Mouse (Mus musculus): ENCODE data around the gene Gmps. TPM values are rescaled to one million over a fixed set of nuclear protein-coding genes. Genes with fewer than 3 reads are reported as not detected.

Gene Gmps
- polyA plus RNA-seq (2016; fragmentation: Nextera tagmentation; extraction: Ambion mirVana): 83.0 and 86.4 TPM in 2 replicates

DNA sequence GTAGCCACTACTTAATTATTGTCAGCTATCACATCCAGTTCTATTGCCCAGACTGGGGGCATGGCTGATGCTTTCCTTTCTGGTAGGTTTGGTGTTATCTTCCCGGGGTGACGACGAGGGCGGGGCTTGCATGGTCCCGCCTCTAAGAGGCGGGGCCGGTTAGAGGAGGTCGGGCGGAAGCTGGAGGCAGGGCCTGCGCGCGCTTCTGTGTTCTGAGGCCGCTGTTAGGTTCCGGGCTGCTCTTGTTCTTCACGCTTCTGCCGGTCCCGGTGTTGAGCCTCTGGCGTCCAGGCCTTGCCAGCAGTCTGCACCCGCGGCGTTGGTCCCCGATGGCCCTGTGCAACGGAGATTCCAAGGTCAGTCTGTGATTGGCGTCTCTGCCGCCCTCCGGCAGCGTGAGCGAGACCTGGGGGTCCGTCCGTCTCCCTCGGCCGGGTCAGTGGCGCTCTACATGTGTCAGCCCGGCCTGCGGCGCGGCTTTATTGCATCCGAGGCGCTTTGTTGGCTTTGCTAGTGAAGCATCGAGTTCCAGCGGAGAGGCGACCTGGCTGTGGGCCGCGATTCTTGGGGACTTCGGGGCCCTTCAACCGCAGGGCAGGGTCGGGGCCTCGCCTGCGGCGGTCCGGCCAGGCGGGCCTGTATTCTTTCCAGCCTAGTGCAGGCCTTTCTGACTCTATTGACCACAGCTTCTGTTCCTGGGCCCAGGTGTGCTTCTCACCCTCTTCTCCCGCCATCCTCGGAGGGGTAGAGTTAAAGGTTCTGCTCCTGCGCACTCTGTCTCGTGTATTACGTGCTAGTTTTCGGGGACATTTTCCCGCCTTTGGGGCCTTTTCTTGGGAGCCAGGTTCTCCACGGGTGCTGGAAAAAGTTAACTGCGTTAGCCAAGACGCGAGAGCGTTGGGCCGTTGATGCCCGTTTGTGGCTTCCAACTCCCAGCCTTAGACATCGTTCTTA, at the start of gene Gmps:
Gmps (plus strand) TSS at position 152 of the 954 bp plus-strand sequence.
- H3K4me3 ChIP-seq: peak within 1 kb of the TSS; percentile 73

DNA sequence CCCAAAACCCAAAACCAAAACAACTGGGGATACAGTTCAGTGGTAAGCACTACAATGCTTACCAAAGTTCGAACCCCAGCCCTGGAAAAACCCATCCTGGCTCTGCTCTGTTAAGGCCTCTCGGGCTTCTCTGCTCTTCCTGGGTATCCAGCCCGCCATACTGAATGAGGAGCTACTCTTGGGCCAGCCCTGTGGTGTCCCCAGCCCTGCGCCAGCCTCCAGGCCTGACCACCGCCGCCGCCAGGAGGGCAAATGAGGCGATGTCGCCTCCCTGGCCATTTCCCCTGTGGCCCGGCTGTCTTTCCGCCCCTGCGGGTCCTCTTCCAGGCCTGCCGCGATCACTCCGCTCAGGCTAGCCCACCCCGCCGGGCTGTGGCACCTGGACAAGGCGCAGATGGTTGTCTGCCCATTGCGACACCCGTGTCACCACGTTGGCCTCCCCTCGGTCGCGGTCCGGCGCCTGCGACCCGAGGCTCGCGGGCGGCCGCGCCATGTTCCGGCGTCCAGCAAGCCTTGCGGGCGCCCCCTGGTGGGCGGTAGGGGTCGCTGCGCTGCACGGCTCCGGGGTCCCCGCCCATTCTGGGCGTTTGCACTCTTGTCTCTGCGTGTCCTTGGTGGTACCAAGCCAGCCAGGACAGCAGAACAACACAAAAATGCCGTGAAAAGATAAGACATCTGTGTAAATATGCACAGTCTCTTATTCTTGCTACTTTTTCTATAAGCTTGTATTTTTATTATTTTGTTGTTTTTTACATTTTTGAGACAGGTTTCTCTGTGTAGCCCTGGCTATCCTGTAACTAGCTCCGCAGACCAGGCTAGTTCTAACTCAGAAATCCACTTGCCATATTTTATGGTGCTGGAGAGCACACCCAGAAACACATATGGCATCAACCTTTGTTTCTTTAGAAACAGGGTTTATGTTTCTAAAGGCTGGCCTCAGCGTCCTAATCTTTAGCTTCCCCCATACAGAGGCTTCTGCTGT, 46.7 kb upstream of the Gmps start, which contains the start of gene E130311K13Rik:
E130311K13Rik (minus strand) TSS at position 595 of the 982 bp plus-strand sequence.
- 5% methylated on average over 48 of the region's 48 CpGs for WGBS
- no peaks in the 10 kb centered on the region for H3K36me3 ChIP-seq (replicated peaks)
- H3K9me3 ChIP-seq: no peaks in the 10 kb centered on the region
- H3K27ac ChIP-seq: peak within 1 kb of the TSS; percentile 95
- no peaks in the 10 kb centered on the region for H3K27me3 ChIP-seq (ENCODE audit: poor library complexity, severe bottlenecking)
- peak; percentile 86 for DNase-seq (ENCODE audit: extremely low spot score, low spot score)
- peak within 1 kb of the TSS; percentile 61 for H3K4me3 ChIP-seq
- peaks cover 10% of the 10 kb centered on the region for H3K4me1 ChIP-seq

More for the DNA sequence above, at the start of gene Gmps:
- Histone ChIP-seq H3K4me1 (peaks cover 22% of the 10 kb centered on the region), H3K36me3 (replicated peaks) (peaks cover 28% of the 10 kb centered on the region), H3K9me3 (no peaks in the 10 kb centered on the region), H3K27ac (peak within 1 kb of the TSS; percentile 96), H3K27me3 (ENCODE audit: poor library complexity, severe bottlenecking) (no peaks in the 10 kb centered on the region)
- under 1% methylated on average over 67 of the region's 67 CpGs for WGBS
- peak; percentile 91 for DNase-seq (ENCODE audit: extremely low spot score, low spot score)

DNA sequence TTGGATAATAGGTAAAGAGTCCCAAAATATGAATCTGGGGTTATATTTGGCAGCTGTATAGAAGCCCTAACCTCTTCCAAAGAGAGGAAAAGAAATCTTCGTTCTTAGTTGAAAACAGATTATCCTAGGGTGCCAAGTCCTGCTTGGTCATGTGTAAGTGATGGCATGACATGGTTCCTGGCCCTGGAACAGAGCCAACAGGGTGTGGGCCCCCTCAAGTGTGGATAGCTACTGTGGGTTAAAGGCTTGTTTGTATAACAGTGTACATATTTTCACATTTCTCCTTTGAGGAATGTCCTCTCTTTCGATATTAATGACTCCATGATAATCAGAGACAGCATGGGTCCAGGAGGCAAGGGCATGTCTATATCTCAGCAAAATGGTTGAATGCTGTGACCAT, 37.0 kb upstream of the Gmps start:
- WGBS: 86% methylated on average over 2 of the region's 2 CpGs
- DNase-seq (ENCODE audit: extremely low spot score, low spot score): no peak
- Histone ChIP-seq H3K27ac (no peak overlapping the region), H3K9me3 (no peaks in the 10 kb centered on the region), H3K4me3 (no peak overlapping the region), H3K4me1 (no peaks in the 10 kb centered on the region), H3K36me3 (replicated peaks) (no peaks in the 10 kb centered on the region; the same call in 1 of the 2 replicates), H3K27me3 (ENCODE audit: poor library complexity, severe bottlenecking) (no peaks in the 10 kb centered on the region)

DNA sequence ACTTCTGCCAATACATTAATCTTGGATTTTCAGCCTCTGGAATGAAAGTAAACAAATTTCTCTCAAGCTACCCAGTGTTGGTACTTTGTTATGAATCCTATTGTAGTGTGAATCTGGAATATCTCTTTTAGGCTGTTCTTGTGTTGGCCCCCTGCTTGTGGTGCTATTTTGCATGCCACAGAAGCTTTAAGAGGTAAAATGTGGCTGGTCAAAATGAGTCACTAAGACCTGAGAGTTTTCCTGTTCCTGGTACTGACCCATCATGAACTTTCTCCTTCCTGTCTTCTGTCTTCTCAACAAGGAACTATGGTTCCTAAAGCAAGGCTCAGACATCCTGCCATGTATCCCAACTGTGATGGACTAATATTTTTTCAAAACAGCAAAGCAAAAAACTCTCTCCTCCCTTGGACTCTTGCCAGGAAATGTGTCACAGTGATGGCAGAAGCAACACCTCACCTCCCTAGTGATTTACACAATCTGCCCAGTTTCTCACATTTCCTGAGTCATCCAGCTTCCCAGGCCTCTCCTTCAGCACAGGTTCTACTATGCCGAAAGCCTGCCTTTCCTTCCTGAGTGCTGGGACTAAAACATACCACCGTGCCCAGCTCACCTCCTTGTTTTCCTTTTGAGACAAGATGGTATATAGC, 34.6 kb upstream of the Gmps start:
- H3K4me3 ChIP-seq: no peak overlapping the region
- H3K36me3 ChIP-seq (replicated peaks): peaks cover 7% of the 10 kb centered on the region
- WGBS: 89% methylated on average over 2 of the region's 2 CpGs
- H3K4me1 ChIP-seq: no peaks in the 10 kb centered on the region
- no peak overlapping the region for H3K27ac ChIP-seq
- H3K9me3 ChIP-seq: no peaks in the 10 kb centered on the region
- DNase-seq (ENCODE audit: extremely low spot score, low spot score): no peak
- H3K27me3 ChIP-seq (ENCODE audit: poor library complexity, severe bottlenecking): no peaks in the 10 kb centered on the region

DNA sequence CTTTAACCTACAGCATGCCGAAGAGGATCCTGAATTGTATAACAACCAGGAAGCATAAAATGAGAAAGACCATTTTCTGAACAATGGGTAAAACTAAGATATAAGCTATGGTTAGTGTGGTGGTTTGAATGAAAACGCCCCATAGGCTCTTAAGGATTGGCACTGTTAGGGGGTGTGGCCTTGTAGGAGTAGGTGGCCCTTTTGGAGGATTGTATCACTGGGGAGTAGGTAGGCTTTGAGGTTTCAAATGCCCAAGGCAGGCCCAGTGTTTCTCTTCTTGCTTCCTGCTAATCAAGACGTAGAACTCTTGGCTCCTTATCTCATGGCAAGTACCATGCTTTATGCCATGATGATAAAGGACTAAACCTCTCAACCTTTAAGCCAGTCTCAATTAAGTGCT, 26.1 kb upstream of the Gmps start:
- Histone ChIP-seq H3K27me3 (ENCODE audit: poor library complexity, severe bottlenecking) (no peaks in the 10 kb centered on the region), H3K36me3 (replicated peaks) (peaks cover 7% of the 10 kb centered on the region), H3K4me1 (no peaks in the 10 kb centered on the region), H3K27ac (no peak overlapping the region), H3K9me3 (no peaks in the 10 kb centered on the region), H3K4me3 (no peak overlapping the region)
- 87% methylated on average over 3 of the region's 3 CpGs for WGBS
- no peak for DNase-seq (ENCODE audit: extremely low spot score, low spot score)

DNA sequence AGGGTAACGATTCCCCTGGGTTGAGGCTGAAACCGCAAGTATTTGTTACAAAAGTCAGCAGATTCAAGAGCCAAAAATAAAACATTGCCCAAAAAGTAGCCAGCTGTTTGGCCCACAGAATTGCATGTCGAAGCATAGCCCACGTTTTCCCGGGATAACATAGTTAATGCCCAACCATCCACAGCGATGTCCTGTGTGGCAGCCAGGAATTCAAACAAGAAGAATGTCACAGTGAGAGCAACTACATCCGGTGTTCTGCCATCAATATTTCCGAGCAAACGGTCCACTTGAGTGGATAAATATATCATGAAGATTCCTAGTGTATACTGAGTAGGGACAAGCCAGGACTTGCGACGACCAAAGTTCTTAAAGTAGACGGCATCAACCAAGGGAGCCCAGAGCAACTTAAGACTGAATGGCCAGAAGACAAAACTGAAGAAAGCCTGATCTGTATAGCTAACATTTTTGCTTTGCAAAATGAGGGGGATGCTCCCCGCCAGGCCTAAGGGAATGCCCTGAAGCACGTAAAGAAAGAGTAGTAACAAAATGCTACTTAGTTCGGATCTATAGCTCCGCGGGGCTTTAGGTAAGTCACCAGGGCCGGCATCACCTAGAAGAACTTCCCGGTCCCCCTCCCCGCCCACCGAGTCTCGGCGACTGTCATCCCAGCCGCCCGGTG, 12.3 kb upstream of the Gmps start:
- Histone ChIP-seq H3K4me1 (peaks cover 34% of the 10 kb centered on the region), H3K9me3 (no peaks in the 10 kb centered on the region), H3K36me3 (replicated peaks) (no peaks in the 10 kb centered on the region), H3K27me3 (ENCODE audit: poor library complexity, severe bottlenecking) (peaks cover 13% of the 10 kb centered on the region), H3K27ac (peak overlapping the region; percentile 88), H3K4me3 (peak overlapping the region; percentile 94)
- no peak for DNase-seq (ENCODE audit: extremely low spot score, low spot score)
- 12% methylated on average over 25 of the region's 25 CpGs for WGBS

DNA sequence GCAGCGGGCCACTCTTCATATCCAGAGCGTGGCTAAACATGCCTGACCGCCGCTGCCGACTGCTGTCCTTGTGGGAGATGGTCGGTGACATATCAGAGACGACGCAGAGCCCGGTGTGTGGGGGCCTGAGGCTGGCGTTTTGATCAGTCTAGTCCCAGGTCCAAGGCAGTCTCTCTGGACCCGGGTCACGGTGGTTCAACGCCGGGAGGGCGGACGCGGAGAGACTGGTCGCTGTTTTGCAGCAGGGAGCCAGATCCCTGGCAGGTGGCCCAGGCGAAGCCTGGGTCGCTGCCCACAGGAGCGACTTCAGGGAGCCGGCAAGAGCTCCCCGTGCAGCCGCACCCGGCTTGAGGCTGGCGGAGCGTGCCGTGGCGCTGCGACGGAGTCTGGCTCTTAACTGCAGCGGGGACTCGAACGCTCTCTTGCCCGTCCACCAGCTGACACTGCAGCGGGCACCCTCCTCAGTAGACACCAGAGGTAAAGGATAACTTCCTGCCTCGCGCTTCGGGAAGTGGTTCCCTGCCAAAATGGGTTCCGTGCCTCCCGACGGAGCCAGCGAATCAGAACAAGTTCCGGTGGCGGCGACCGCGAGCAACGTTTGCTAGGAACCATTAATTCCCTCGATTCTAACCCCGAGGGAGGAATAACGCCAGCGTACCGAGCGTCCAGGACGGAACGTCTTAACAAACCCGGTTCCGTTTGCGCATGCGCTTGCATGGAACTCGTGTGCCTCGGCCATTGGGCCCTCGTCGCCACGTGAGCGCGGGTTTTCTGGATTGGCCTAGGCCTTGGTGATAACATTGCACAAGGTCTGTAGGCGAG, 11.6 kb upstream of the Gmps start, which contains the start of gene Slc33a1:
Slc33a1 (minus strand) TSS at position 669 of the 822 bp plus-strand sequence.
- WGBS: under 1% methylated on average over 69 of the region's 69 CpGs
- peak within 1 kb of the TSS; percentile 88 for H3K27ac ChIP-seq

DNA sequence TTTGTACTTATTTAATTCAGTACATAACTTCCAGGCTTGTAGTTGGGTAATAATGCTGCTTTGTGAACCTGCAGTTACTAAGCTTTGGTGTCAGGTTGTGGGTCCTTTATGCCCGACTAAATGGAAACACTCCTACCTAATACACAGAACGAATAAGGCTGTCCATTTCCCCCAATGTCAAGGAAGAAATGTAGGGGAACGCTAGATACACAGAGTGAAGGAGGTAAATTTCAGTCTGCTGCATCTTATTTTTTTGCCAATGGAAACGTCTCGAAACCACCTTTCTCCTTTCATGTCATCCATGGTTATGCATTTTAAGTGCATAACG, 11.0 kb upstream of the Gmps start:
- WGBS: 77% methylated on average over 6 of the region's 6 CpGs
- DNase-seq (ENCODE audit: extremely low spot score, low spot score): no peak
- peak overlapping the region; percentile 94 for H3K4me3 ChIP-seq
- peaks cover 34% of the 10 kb centered on the region for H3K4me1 ChIP-seq
- H3K9me3 ChIP-seq: no peaks in the 10 kb centered on the region
- no peaks in the 10 kb centered on the region for H3K36me3 ChIP-seq (replicated peaks)
- H3K27ac ChIP-seq: peak overlapping the region; percentile 88
- H3K27me3 ChIP-seq (ENCODE audit: poor library complexity, severe bottlenecking): peaks cover 13% of the 10 kb centered on the region

More for the DNA sequence above, 11.6 kb upstream of the Gmps start, which contains the start of gene Slc33a1:
- Histone ChIP-seq H3K4me3 (peak within 1 kb of the TSS; percentile 94), H3K4me1 (peaks cover 34% of the 10 kb centered on the region), H3K9me3 (no peaks in the 10 kb centered on the region), H3K36me3 (replicated peaks) (no peaks in the 10 kb centered on the region), H3K27me3 (ENCODE audit: poor library complexity, severe bottlenecking) (peaks cover 13% of the 10 kb centered on the region)
- DNase-seq (ENCODE audit: extremely low spot score, low spot score): peak; percentile 98

DNA sequence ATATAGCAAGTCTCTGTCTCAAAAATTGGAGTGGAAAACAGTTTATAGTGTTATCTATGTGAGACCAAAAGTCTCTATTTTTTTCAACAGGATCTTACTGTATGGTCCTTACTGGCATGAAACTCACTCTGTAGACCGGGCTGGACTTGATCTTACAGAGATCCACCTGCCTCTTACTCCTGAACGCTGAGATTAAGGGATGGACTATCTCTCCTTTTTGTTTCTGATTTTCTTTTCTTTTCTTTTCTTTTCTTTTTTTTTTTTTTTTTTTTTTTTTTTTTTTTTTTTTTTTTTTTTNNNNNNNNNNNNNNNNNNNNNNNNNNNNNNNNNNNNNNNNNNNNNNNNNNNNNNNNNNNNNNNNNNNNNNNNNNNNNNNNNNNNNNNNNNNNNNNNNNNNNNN, 10.0 kb upstream of the Gmps start:
- WGBS: 74% methylated on average over 2 of the region's 2 CpGs
- Histone ChIP-seq H3K36me3 (replicated peaks) (no peaks in the 10 kb centered on the region), H3K27ac (no peak overlapping the region), H3K27me3 (ENCODE audit: poor library complexity, severe bottlenecking) (peaks cover 13% of the 10 kb centered on the region), H3K4me1 (peaks cover 34% of the 10 kb centered on the region), H3K4me3 (no peak overlapping the region), H3K9me3 (no peaks in the 10 kb centered on the region)
- no peak for DNase-seq (ENCODE audit: extremely low spot score, low spot score)

DNA sequence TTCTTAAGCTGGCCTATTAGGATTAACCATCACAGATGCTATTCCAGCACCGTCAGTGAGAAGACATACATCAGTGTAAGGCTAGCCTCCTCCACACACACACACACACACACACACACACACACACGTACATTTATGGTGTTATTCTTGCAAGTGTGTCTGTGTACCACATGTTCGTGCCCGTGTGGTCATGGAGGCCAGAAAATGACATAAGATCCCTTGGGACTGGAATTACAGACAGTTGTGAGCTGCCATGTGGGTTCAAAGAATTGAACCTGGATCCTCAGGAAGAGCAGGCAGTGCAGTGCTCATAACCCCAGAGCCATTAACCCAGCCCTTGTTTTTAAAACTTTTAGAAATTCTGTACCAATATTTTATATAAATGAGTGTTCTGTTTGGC, 2.0 kb downstream of the Gmps start:
- no peaks in the 10 kb centered on the region for H3K27me3 ChIP-seq (ENCODE audit: poor library complexity, severe bottlenecking)
- peak overlapping the region; percentile 73 for H3K4me3 ChIP-seq
- H3K36me3 ChIP-seq (replicated peaks): peaks cover 43% of the 10 kb centered on the region
- no peak overlapping the region for H3K27ac ChIP-seq
- peaks cover 22% of the 10 kb centered on the region for H3K4me1 ChIP-seq
- H3K9me3 ChIP-seq: no peaks in the 10 kb centered on the region
- WGBS: 87% methylated on average over 4 of the region's 4 CpGs
- no peak for DNase-seq (ENCODE audit: extremely low spot score, low spot score)

DNA sequence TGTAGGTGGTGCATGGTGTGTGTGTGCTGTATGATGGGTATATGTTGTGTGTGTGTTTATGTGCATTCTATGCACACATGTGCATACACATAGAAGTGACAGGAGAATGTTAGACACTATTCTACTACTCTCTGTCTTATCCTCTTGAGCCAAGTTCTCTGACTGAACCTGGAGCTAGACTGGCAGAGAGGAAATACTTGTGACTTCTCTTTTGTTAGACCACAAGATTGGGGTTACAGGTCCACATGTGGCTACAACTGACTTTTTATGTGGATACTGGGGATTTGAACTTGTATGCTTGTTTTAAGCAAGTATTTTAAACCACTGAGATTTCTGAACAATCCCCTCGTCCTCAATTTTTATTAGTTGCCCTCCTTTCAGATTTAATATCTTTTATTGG, 10.8 kb downstream of the Gmps start:
- Histone ChIP-seq H3K4me1 (no peaks in the 10 kb centered on the region), H3K9me3 (no peaks in the 10 kb centered on the region), H3K27me3 (ENCODE audit: poor library complexity, severe bottlenecking) (no peaks in the 10 kb centered on the region), H3K4me3 (no peak overlapping the region), H3K36me3 (replicated peaks) (peaks cover 96% of the 10 kb centered on the region), H3K27ac (no peak overlapping the region)
- WGBS: 96% methylated on average over 1 of the region's 1 CpGs
- no peak for DNase-seq (ENCODE audit: extremely low spot score, low spot score)
